Mouse (Mus musculus) hematopoietic stem cell, adult 5-6 weeks (primary cell): Measurements from ENCODE around the gene 1700003F12Rik. TPM values are rescaled to one million over a fixed set of nuclear protein-coding genes. Genes with fewer than 3 reads are reported as not detected.

Experiments
- ATAC-seq, 2 experiments: fragments of 125-278 bp in 1 of 2; replicated peaks in 1 of 2; 2 replicates each; pipeline ENCODE4 v1.8.0; 2016 to 2017; ENCODE audit warnings: inconsistent platforms in 2 of 2, mild to moderate bottlenecking in 2 of 2, moderate number of reproducible peaks in 2 of 2, low read depth in 1 of 2, moderate TSS enrichment in 1 of 2; ENCODE audit not compliant: low FRiP score in 2 of 2, poor library complexity in 2 of 2, severe bottlenecking in 2 of 2, insufficient read depth in 1 of 2, low TSS enrichment in 1 of 2
- total RNA-seq: library from RNA; stranded (forward); fragments of 172-1452, 232-1000 nt; gene quantifications from 2 replicates; pipeline ENCODE4 v1.2.3, GENCODE M21; 2017

1700003F12Rik gene
- total RNA-seq, 1 experiment from 2014 or later, result not detected

DNA sequence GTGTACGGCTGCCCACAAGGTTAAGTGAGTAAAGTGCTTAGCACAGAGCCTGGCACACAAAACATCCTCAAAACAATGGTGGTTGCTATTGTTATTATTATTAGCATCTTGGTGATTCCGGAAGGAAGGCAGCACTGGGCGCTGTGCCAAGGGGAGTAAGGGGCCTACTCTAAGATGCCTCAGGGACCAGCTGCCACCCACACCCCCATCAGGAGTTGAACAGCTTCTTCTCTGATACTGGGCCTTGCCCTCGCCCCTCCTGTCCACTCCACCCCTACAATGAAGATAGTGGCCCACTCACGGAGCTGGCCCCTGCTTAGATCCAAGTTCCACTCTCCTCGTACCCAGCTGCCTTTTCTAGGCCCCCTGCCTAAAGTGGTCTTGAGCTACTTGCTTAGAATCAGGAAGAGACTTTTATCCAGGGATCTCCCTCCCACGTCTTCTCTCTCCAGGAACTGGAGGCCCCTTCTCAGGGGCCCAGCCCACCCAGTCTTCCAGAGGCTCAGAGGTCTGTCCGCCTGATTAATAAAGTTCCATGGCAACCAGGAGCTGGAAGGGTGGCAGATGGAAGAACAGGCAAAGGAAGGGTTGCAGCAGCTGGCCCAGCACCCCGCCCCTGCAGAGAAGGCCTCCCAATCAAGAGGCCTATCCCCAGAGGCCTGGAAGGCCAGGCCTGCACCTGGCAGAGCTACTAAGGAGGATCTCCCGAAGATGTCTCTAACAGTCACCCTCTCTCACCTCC, 21.6 kb downstream of the 1700003F12Rik start:
- ATAC-seq, result peak in 1 of 2 experiments; percentile 0; a peak in 1 of 4 replicates

DNA sequence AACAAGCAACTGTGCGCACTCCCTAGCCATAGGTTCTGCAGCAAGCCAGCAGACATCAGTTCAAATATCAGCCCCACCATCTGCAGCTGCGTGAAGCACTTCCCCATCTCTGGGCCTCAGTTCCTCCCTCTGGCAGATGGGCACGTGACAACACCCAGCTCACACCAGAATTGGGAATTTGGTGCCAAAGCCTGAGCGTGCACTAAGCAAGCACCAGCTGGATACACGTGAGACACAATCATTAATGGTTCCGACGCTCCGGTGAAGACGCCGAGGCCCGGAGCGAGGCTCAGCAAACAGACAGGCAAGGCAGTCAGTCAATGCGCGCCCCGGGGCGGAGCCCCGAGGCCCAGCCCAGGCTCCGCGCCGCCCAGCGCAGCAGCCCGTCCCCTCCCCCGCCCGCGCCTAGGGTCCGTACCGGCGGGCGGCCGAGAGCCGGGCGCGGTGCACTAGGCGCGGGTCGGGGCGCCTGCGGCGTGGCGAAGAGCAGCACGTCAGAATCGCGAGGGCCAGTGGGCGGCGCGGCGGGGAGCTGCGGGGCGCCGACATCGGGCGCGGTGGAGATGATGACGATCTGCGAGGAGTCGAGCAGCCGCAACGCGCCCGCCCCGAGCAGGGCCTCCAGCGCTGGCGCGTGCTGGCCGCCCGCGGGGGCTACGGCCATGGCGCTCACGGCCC, 22.3 kb downstream of the 1700003F12Rik start:
- peak; percentile 1 to 32; a peak in 2 of 4 replicates for ATAC-seq

- peak; percentile 87 to 93 for ATAC-seq
Observed at GRCm38 (mm10) chr2:154569836-154570286, 23.0 kb downstream of the 1700003F12Rik start, which contains the start of gene E2f1. Gene E2f1 (minus strand): TSS chr2:154569892.

DNA sequence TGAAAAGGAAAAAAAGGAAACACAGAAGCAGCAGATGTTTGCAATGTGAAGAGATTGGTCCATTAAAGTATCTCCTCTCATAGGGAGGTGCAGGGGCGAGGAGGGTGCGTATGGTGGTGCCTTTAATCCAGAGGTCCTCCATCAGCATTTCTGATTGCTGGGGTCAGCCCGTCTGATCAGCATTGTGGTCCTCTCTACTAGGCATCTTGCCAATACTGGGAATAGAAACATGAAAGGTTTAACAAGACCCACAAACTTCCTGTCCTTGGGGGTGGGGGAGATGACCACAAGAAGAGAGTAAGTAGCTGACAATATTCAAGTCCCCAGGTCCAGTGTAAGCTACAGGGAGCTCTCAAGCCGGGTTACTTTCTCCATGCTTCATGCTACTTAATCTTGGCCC, 23.8 kb downstream of the 1700003F12Rik start:
- ATAC-seq, result no peak

DNA sequence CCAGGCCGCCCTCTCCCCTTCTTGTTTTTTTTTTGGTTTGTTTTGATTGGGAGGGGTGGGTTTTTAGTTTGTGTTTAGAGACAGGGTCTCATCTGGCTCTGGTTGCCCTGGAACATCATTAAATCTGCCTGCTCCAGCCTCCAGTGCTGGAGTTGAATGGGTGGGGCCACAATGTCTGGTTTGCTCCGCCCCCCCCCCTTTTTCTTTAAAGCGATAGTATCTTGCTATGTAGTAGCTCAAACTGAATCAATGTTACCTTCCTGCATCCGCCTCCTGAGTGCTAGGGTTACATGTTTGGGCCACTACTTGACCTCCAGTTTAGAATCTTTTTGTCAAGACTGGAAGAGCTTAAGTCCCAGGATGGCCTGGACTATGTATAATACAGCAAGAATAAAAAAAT, 24.4 kb downstream of the 1700003F12Rik start:
- ATAC-seq, result no peak

GRCm38 (mm10) chr2:154571976-154572375, 25.1 kb downstream of the 1700003F12Rik start:
- ATAC-seq, result no peak

- no peak for ATAC-seq
Observed at GRCm38 (mm10) chr2:154572996-154573395, 26.1 kb downstream of the 1700003F12Rik start.

- no peak; a peak in 1 of 4 replicates for ATAC-seq
Observed at GRCm38 (mm10) chr2:154574271-154574670, 27.4 kb downstream of the 1700003F12Rik start.

- ATAC-seq, result no peak
Observed at GRCm38 (mm10) chr2:154576876-154577743, 30.2 kb downstream of the 1700003F12Rik start.

GRCm38 (mm10) chr2:154577744-154578067, 30.8 kb downstream of the 1700003F12Rik start:
- ATAC-seq, result no peak

DNA sequence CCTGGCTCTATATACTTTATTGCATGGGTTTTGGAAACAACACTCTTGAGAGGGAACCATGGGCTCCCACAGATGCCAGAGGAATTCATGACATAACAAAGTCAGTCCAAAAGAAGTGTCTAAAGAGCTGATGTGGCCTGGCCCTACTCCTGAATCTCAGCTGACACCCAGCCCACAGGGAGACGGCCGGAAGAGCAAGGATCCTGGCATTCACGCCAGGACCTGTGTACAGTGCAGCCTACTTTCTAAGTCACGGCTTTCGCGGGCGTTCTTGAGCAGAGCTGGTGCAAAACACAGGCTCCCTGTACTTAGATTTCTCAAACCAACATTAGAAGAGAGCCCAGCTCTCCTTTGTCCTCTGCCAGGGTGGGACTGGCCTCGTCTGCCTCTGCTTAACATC, 33.7 kb downstream of the 1700003F12Rik start:
- ATAC-seq, result no peak

DNA sequence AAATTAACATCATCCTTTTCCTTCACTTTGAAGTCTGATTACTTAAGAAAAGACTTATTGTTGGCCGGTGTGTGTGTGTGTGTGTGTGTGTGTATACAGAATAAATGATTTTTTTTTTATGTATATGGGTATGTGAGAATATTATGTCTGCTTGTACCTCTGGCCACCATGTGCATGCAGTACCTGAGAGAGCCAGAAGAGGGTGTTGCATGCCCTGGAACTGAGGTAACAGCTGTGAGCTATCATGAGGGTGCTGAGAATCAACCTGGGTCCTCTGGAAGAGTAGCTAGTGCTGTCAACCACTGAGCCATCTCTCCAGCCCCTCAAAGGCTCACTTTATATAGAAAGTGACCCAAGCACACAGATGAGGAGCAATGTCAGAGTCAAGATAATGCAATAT, 34.5 kb downstream of the 1700003F12Rik start:
- ATAC-seq, result no peak

GRCm38 (mm10) chr2:154583906-154584872, 37.3 kb downstream of the 1700003F12Rik start:
- ATAC-seq, result peak in 1 of 2 experiments; percentile 32; a peak in 2 of 4 replicates

DNA sequence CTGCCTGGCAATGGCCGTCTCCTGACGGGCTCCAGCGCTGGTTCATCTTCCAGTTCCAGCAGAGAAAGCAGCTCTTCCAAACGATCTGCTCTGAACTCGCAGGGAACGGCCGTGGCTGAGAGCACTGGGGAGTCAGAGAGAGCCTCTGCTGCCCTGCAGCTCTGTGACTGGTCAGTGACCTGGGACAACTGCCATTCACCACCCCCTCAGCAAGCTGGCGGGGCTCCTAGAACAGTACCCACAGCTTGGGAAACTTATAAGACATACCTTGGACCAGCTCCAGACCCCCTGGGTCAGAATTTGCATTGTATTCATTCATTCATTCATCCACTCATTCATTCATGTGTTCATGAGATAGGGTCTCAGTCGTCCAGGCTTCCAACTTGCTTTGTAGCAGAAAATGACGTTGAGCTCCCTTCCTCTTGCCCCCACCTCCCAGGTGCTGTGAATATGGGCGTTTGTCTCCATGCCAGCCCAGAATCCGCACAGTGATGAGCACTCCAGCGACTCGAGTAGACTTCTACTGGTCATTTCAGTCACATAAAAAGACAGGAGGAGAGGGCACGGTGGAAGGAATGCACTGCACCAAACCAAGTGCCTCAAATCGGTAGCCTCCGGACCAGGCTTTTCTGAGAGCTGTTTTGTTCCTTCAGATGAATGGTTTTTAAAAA, 38.2 kb downstream of the 1700003F12Rik start:
- no peak for ATAC-seq

DNA sequence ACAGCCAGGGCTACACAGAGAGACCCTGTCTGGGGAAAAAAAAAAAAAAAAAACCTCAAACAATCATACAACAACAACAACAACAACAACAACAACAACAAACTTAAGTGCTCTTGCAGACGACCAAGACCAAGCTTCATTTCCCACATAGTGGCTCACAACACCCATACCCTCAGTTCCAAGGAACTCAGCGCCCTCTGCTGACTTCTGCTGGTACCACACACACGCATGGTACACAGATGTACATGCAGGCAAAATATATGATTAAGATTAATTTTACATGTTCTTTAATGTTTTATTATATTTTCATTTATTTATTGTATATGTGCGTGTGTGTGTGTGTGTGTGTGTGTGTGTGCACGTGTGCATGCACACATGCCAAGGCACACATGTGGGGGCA, 39.5 kb downstream of the 1700003F12Rik start:
- ATAC-seq, result peak in 1 of 2 experiments; percentile 40; a peak in 1 of 4 replicates

- no peak for ATAC-seq
Observed at GRCm38 (mm10) chr2:154589051-154589450, 42.2 kb downstream of the 1700003F12Rik start.
